Mouse (Mus musculus) layer of hippocampus, adult 8-10 months (tissue): ENCODE results near the gene Aoc1. TPM values are rescaled to one million over a fixed set of nuclear protein-coding genes. Genes with fewer than 3 reads are reported as not detected.

Experiments used
- DNase-seq, 2 experiments: peaks; one replicate each; pipeline ENCODE4 v3.0.0; 2022; ENCODE audit warnings: low spot score in 2 of 2
- total RNA-seq, 4 experiments: library from RNA; stranded (reverse); gene quantifications; 2 replicates each; pipeline ENCODE4 v1.2.4; 2022

Aoc1 gene
- total RNA-seq, result not detected

DNA sequence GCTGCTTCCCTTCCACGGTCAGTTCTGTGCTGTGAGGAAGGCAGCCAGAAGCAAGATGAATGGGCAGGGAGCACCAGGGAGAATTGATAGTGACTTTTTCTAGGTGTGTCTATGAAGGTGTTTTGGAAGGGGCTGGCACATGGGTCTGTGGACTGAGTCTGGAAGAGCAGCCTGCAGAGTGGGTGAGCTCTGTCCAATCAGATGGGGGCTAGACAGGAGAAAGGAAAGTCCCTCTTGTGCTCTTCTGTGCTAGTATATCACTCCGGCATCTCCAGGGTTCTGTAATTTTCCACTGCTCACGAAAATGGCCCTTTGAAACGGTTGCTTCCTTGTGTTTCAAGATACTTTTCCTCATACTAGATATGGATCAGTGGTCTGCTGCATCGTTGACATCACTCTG is at the start of gene Aoc1:
TSS of gene Aoc1 (plus strand) at position 301 of the 400 bp plus-strand sequence.
- no peak for DNase-seq

DNA sequence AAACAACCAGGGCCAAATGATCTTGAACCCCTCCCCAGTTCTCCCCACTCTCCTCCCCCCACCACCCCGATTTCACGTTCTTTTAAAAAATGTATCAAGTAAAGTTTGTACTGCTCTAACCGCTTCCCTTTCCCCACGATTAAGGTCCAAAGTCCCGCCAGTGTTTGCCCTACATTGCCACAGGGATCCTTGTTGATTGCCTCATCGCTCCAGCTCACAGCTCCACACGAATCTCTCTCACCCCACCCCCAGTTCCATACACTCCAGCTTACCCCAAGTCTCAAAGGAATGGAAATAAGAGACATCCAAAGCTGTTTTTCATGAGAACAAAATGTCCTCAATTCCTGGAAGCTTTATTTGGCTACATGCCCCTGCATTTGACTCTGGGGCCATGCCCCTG is 47.7 kb upstream of the Aoc1 start:
- DNase-seq, result no peak

DNA sequence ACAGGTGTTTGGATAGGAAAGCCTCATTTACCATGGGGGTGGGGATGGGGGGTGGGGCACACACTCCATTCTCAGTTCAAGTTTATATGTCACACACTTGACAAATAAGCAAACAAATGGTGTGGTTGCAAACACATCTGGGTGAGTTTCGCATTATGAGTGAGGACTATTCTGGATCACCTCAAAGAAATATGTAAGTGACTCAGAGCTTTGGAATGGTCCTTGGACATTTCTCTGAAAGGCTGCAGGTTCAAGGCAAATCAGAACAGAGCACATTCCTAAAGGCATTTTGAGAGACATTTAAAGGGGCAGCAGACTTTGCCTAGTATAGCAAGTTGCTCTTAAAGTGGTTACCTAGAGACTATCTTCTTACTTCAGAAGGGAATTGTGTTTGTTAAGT is 43.7 kb upstream of the Aoc1 start:
- no peak for DNase-seq

DNA sequence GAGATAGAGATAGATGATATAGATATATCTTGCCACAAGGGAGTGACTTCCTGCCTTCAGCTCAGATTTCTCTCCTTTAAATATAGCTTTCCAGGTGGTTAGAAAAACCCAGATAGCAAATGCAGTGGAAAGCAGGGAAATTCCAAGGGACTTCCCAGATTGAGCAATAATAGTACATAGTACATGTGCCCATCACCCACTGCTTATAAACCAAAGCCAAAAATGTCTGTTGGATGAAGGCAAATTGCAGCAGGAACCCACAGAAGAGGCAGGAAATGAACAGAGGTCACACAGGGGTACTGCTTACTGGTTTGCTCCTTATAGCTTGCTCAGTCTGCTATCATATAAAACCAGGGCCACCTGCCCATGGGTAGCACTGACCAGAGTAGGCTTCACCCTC is 43.0 kb upstream of the Aoc1 start:
- no peak for DNase-seq

DNA sequence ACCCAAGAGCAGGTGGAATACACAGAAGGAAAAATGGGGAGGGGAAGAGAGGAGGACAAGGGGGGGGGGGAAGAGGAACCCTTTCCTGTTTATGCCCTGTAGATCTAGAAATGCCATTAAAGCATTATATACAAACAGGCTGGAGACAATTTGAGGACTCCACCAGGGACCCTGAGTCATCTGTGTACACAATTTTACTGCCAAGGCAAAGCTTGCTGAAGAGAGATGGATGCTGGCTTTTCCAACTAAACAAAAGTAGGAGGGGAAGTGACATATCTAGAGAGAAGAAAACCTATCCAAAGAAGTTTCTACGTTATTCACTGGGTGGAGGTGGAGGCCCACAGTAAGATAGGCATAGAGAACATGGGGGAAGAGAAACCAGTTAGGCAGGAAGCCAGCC is 42.5 kb upstream of the Aoc1 start:
- DNase-seq, result no peak

DNA sequence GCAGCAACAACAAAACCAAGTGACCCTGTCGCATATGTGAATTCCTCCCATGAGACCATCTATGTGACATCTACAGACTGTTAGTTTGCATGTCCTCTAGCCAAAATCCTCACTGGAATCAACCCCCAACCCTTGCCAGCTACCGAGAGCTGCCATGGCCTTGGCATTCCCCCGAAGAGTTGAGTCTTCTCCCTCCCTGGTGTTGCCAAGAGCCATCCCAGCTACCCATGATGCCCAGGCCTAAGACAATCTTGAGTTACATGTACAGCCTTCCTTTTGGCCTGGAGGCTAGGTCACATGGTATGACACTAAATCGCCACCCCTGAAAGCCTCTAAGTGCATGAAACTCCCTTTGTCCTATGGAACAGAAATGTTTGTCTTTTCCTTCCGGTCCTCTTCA is 41.6 kb upstream of the Aoc1 start:
- DNase-seq, result no peak

DNA sequence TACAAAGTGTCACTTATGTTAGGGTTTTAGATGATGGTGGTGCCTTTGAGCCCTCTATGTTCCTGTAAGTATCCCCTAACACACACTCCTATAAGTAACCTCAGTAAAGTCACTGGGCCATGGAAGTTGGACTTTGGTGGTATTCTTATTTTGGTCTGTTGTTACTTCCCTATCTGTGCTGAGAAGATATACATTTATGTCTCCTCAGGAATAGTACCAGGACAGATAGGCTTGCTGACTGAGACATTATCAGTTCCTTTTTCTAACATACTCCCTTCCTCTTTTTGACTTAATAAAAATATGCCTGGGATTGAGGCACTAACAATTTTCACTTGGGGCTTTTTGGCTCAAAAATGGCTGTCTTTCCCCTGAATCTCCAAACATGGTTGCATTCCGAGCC is 40.3 kb upstream of the Aoc1 start:
- DNase-seq, result no peak

DNA sequence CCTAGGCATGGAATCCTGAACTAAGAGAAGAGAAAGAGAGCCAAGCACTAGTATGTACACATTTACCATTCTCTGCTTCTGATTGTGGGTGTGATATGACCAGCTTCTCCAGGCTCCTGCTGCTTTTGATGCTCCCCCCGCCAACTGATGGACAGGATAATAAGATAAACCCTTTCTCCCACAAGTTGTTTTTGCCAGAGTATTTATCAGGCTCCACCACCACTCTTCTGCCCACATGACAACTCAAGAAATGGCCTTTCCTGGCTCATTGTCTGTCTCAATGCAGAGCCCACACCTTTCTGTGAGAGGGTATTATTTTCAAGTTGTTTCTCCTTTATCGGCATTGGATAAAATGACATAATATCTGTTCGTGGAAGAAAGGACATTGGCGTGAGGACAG is 39.2 kb upstream of the Aoc1 start:
- DNase-seq, result no peak

DNA sequence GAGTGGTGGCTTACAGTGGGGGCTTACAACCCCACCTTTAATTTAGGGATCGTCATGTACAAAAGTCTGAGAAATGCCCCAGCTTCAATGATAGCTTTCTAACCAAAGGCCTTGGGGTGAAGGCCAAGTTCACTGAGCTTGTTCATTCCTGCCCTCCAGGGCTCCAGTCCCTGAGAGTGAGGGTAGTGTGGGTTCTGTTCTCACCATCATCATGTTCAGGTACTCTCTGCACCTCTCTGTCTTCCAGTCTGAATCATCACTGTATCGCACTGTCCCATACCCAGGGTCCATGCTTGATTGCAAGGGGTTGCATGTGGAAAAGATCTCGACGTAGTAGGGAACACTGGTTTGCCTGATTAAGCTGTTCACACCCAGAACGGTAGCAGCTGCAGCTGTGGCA is 37.5 kb upstream of the Aoc1 start:
- DNase-seq, result no peak

DNA sequence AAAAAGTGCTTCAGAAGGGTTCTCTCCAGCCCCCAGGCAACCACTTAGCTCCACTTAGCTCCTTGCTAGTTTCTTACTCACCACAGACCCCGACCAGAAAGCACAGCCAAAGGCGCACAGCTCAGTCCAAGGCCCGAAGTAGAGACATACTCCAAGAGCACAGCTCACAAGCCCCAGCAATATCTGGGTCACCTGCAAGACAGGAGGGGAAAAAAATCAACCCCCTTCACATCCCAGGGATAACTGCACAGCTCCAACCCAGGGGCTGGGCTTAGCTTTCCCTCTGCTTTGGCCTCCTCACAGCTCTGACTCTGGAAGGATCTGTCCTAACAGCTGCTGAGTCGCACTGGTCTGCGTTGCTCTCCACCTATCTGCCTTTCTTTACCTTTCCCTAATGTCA is 36.5 kb upstream of the Aoc1 start:
- DNase-seq, result no peak

DNA sequence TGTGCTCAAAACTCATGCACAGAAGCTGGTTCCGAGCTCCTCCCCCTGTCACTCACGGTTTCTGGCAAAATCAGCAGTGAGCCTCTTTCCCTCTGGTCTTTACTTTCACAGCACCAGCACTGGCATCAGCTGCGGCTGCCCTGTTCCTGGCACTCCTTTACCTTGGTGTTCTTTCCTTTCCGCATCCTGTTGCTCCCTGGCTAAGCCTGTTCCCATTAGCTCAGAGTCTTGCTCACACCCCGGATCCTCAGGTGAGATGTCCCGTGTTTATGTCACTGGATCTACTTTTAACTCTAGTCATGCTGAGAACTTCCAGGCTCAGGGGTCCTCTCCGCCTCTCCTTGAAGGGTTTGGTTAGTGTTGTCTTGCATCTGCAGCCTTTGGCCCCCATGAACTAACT is 35.2 kb upstream of the Aoc1 start:
- DNase-seq, result no peak

DNA sequence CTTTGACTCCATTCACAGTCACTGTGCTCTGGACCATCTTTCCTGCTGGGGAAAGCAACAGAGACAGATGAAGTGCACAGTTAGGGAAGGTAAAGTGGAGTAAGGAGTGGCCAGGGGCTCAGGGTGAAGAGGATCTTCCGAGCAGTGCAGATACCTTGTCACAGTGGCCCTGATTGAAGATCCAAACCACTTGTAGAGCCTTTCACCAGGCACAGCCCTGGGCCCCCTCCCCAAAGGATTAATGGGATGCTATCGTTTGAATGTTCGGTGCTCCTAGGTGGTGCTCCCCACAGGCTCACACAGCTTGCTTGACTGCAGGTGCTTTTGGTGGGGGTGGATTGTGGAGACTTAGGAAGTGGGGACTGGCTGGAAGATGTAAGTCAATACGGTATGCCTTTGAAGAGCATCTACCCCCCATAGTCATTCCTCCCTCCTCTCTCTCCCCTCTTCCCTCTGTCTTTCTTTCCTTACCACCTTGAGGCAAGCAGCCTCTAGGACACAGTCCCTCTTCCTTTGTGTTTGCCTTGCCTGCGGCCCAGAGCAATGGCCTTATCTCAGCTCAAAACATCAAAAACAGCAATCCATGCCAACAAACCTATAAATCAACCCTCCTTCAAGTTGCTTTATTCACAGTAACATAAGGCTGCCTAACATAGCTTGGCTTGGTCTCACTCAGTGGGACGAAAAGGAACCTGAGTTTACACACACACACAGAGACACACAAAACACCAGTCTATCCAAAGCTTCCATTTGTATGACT is 34.2 kb upstream of the Aoc1 start:
- DNase-seq, result no peak

DNA sequence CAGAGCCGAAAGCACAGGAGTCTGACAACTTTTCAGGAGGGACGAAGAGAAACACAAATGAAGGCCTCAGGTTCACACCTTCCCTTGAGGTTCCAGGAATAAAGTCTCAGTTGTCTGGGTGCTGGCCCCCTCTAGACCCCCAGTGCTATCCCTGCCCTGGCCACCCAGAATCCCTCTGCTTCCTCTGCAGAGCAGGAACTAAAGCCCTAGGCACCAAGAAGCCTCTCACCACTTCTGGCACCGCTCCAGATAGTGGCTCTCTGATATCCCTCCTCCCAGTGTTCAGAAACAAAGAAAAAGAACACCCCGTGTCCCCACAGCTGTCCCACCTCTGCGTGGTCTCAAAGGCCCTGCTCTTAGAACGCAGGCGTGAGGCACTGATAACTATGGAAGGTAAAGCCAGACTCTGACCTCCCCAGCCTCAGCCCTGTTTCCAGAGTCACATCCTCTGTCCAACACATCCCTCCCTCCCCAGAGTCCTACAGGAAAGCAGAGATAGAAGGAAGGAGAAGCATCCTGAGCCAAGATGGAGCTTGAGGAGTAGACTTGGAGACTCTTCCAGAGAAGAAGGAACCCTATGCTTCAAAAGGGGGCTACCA is 32.2 kb upstream of the Aoc1 start, which contains the start of gene Tmem176a:
TSS of gene Tmem176a (plus strand) at position 549 of the 599 bp plus-strand sequence.
- no peak for DNase-seq

DNA sequence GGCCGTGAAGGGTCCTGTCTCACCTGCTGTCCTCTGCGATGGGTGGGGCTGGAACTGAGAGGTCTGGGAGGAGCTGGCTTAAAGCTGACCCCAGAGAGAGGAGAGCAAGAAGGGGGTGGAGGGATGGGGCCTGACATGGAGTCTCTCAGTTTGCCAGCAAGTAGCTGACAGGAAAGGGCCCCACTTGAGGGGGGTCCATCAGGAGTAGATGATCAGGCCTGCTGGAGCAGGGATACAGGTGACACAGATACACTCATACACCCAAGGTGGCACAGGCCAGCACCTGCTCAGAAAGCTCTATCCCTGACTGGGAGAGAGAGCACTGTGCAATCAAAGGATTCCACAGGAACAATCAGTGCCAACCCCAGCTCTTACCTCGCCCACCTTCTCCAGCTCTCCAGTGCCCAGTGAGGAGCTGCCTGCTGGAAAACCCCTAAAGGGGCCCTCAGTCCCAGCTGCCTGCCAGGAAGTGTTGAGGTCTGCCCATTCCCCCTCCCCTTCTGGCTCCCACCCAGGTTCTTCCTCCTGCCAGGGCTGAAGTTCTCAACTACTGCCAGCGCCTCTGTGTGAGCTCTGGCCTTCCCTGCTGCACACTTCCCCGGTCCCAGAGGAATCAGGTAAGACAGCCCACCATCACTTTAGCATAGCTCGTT is 31.6 kb upstream of the Aoc1 start, which contains the start of gene Tmem176b:
TSS of gene Tmem176b (minus strand) at position 524 of the 653 bp plus-strand sequence.
- peak; percentile 69 to 78 for DNase-seq

DNA sequence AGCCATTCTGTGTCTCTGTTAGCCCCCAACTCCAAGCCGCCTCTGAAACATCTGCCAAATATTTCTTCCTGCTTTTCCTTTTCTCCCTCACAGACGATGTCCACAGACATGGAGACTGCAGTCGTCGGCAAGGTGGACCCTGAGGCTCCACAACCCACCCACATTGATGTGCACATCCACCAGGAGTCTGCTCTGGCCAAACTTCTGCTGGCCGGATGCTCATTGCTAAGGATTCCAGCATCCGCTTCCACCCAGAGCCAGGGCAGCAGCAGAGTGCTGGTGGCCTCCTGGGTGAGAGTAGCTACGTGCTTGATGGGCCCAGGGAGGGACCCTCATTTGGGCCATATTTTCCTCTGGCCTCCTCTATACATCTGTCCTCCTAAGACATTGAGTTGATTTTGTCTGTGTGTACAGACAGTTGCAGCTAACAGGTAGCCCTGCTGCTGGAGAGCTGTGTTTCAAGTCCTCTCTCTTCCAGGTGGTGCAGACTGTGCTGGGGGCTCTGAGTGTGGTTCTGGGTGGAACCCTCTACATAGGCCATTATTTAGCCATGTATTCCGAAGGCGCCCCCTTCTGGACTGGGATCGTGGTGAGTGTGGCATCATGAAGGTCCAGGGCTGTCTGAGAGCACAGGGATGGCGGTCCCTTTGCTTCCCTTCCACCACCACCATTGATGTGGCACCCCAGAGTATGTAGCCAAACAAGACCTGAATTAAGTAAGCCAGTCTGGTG is 30.4 kb upstream of the Aoc1 start:
- no peak for DNase-seq

DNA sequence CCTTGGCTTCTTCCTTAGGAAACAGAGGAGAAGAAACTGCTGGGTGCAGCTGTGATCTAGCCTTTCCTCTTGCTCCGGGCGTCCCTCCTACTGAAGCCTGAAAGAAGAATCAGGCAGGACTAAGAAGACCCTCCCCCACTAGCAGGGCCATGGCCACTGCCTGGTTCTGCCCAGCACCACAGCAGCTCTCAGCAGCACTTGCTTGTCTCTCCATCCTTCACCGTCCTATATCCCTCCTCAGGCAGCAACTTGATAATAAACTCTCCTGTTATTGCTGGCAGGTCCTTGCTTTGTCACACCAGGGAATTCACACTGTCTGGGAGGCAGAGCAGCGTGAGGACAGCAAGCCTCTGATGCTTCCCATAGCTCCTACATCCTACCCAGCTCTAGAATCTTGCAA is 27.6 kb upstream of the Aoc1 start:
- DNase-seq, result no peak

DNA sequence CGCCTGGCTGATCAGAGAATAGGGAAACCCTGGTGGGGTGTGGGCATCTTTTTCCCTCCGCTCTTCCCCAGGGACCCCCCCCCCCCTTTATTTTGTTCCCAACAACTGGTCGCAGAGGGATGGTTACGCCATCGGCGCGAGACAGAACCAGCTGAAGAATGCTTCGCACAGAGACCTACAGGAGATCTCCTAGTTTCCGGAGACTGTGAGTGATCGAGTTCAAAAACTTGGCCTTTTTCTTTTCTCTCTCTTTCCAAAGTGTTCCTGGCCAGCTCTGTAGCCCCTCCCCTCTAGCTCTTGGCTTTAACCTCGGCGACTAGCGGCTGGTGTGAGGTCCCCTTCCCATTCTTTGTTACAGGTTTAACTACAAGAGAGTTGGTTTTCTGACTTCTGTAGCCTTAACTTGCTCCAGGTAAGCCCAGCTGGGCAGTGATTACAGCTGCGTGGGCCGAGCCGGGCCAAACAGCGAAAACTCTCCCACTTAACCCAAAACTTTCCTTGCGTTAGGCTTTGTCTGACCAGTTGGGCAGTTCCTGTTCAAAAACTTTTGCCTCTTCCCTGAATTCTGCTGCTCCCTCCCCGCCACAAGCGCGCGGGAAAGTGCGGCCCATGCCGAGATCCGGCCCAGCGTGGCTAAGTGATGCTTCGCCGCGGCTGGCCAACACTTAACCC is 20.7 kb upstream of the Aoc1 start:
- no peak for DNase-seq

DNA sequence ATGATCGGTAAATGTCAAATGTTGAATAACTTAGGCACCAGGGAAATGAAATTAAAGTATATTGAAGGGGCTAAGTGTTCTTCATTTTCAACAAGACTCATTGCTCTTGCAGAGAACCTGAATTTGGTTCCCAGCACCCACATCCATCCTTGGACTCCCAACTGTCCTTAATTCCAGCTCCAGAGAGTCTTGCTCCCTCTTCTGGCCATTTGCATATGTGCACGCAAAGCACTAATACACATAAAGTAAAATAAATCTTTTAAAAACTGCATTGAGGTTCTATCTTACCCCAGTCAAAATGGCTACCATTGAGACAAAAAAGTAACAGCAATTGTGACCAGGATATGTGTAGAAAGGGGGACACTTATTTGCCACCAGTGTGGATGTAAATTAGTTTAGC is 18.5 kb upstream of the Aoc1 start:
- DNase-seq, result no peak

DNA sequence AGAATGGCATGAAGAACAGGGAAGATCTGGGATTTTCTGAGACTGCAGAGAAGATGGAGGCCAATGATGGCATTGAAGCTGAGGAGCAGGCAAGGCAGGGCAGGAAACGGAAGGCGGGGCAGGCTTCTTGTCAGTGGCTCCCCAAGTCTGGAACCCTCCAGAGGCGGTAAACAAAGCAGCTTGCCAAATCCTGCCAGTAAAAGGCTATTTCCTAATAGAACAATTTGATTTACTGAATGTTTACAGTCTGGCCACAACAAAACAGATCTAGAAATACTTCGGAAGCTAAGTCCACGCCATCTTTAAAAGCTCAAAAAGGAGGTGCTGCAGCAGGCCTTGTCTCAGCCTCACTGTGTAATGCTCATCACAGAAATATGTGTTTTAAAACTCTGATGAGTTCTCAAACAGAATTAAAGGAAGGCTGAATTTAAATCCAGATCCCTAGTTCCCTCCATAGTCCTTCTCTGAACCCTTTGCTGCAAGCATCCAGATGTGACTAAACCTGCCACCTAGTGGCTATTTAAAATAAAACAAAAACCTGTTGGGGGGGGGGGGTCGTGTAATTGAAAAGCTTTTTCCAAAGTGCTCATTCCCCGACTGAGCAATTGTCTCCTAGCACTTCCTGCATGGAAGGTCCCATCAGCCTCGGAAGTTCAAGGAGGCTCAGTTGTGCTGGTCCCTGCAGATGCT is 14.9 kb upstream of the Aoc1 start:
- DNase-seq, result no peak

DNA sequence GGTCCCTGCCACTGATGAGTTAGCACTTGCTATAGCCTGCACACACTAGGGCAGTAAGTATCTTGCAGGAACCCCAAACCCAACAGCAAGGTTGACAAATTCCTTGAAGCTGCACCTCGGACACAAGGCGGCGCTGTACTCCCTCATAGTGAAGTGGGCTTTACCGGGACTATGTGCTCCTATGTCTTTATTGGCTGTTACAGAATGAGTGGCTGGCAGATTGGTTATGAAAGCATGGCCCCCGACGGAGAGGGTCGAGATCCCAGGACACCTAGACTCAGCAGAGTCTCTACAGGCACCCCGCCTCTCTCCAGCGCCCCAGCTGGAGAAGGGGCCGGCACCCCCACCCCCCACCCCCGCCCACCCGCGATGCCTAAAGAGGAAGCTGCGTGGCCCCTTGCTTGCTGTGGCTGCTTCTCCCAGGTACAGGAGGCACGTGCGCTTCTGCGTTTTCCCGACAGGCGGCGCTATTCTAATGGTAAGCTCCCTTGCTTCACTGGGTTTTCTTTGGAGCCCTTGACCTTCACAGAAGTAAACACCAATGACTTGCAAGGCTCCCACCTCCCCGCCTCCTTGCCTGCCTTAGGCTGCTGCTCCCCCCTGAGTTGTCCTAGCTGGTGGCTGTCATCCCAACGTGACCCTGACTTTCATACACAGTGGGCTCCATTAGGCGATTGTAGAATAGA is 12.4 kb upstream of the Aoc1 start:
- DNase-seq, result peak; percentile 11 to 39
